Mouse (Mus musculus) skeletal muscle tissue, postnatal 0 days (tissue): Measurements from ENCODE around the gene B9d1. TPM values are rescaled to one million over a fixed set of nuclear protein-coding genes. Genes with fewer than 3 reads are reported as not detected.

ENCODE experiments used
- polyA plus RNA-seq: library from polyadenylated mRNA; unstranded; fragments of >200 nt; fragmentation: Nextera tagmentation; extraction: Ambion mirVana; gene quantifications from 2 replicates; pipeline ENCODE4 v1.2.1, GENCODE M21; 2015

B9d1 gene
- polyA plus RNA-seq = 5.8 and 5.9 TPM in 2 replicates

GRCm38 (mm10) chr11:61504713-61505257 lies at the start of gene B9d1:
Gene B9d1 (plus strand): TSS chr11:61505144.

GRCm38 (mm10) chr11:61484613-61485540 lies 20.1 kb upstream of the B9d1 start, which contains the start of gene Mfap4:
Gene Mfap4 (plus strand): TSS chr11:61485431.

DNA sequence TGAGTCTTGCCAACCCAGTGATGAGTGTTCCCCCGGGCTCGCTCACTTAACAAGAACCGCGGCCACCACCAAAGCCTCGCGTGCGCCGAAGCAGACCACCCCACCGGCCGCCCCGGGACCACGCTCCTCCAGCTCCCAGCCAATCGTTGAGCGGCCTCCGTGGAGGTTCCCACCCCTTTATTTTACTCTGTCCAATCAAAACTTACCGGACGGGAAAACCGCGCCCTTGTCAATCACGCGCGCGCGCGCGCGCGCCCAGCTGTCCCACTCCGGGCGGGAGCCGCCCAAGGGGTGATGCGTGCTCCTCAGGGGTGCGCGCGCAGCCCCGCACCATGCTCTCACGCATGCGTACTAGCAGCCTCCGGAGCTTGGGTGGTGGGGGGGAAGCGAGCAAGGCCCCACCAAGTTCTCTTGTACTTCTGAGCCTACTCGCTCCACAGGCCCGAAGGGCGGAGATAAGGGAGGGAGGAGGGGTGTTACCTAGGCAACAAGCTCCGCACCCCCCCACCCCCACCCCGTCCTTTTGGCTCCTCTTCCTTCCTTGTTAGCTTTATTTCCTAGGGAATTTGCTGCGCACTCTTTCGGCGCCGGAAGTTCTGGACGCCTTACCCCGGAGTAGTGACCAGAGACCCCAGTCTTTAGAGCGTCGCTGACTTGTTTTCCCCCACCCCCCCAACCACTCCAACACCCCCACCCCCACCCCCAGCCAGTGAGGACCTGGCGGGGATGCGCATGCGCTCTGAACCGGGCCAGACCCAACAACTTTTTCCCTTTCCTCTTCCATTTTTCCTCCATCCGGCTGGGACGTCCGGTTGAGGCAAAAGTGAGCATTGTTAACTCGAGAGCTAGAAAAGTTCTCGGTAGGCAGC lies 10.6 kb upstream of the B9d1 start, which contains the start of gene Mapk7:
Gene Mapk7 (minus strand): TSS at position 278 of the 869 bp plus-strand sequence.

Other genes with a start within 250 kb of the B9d1 start
- 14.6 and 17.4 TPM in 2 replicates for gene Aldh3a2, start 237.7 kb upstream of the B9d1 start, polyA plus RNA-seq
- gene Slc47a2, start 162.3 kb upstream of the B9d1 start, polyA plus RNA-seq = not detected in 2 replicates
- gene Slc47a1, start 126.8 kb upstream of the B9d1 start, polyA plus RNA-seq = 7.1 TPM in 2 replicates
- 0.13 and 0.18 TPM in 2 replicates for gene Rnf112, start 51.0 kb upstream of the B9d1 start, polyA plus RNA-seq
- gene Mfap4, start 19.7 kb upstream of the B9d1 start, polyA plus RNA-seq = 169 and 222 TPM in 2 replicates
- gene Mapk7, start 10.7 kb upstream of the B9d1 start, polyA plus RNA-seq = 13.6 and 15.2 TPM in 2 replicates
- 12.8 and 14.8 TPM in 2 replicates for gene Epn2, start 74.5 kb downstream of the B9d1 start, polyA plus RNA-seq
- 7.9 and 10.5 TPM in 2 replicates for gene Grap, start 148.1 kb downstream of the B9d1 start, polyA plus RNA-seq
- gene Fam83g, start 178.9 kb downstream of the B9d1 start, polyA plus RNA-seq = 0.21 and 0.66 TPM in 2 replicates
- gene Slc5a10, start 215.7 kb downstream of the B9d1 start, polyA plus RNA-seq = 0.13 TPM in 1 of 2 replicates, not detected in the other